Mouse (Mus musculus) gastrocnemius, postnatal 4 days (tissue): ENCODE measurements around the gene Haus2. TPM values are rescaled to one million over a fixed set of nuclear protein-coding genes. Genes with fewer than 3 reads are reported as not detected.

ENCODE experiments used
- DNase-seq, 2 experiments: peaks; one replicate each; pipeline ENCODE4 v3.0.0; 2021 to 2022; ENCODE audit warnings: low spot score in 2 of 2, mixed read lengths in 2 of 2
- total RNA-seq, 2 experiments: library from RNA; stranded (reverse); gene quantifications; 2 replicates each; pipeline ENCODE4 v1.2.3; 2021

Gene Haus2
- total RNA-seq, 2 experiments from 2014 or later: 10.9 to 11.0 TPM

DNA sequence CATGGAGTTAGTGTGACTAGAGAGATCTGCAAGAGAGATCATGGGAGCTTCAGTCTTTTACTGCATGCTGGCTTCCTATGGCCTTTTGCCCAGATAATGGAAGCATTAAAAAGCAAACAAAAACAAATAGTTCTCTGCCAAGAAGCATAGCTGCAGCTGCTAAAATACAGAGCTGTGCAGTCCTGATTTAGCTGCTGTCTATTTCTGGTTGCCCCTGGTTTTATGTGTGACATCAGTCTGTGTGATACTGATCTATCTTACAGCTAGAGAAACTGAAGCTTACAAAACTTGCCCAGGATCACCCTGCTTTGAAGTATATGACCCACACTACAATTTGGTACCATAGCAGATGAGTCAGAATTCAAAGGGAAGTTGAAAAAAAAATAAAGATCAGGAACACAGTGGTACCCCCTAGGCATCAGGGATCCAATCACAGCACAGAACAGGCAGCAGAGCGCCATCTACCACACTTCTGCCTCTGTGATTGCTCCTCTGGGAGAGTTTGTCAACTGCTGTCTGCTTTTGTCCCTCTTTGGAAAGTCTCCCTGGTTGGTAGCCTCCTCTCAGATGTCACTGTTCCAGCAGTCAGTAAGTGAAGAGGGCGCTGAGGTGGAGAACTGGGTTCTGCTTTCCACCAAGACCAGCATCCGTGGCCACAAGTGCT, 54.4 kb downstream of the Haus2 start:
- no peak for DNase-seq

DNA sequence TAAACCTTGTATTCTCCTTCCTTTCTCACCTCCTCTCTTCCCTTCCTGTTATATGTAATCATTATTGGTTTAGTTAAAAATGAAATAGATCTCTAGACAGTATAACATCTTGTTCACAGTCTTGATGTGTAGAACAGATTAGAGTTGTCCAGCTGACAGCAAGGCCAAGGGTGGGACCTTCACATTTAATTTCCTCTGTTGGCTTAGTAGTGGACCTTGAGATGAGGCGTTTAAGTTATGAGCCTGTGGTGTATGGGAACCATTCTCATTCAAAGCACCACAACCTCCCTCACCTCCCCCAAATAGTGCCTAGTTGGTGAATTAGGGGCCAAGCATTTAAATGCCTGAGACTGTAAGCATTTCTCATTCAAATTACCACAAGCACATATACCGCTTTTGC, 58.3 kb downstream of the Haus2 start:
- no peak for DNase-seq

DNA sequence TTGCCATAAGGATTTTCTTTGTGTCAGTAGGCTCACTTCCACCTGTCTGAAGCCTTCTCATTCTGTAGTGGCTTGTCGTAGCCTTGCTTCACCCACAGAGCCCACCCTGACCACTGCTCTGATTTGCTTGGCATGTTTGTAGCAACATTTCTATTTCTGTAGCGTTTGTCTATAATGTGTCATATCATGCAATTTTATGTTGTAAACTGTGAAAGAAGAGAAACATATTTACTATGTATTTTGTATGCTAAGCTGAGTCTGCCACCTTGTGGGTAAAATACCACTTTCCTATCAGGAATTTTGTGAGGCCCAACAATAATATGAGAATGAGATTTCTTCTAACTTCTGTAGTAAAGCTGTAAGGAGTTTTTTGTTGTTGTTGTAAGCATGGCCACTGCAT, 61.1 kb downstream of the Haus2 start:
- DNase-seq: no peak

Other genes starting within 250 kb of the Haus2 start
- gene Ganc, start 205.5 kb upstream of the Haus2 start, total RNA-seq: 10 to 100 TPM; 19.9 to 22.1 TPM
- 10 to 100 TPM; 31.8 to 38.7 TPM for gene Tmem87a, start 205.3 kb upstream of the Haus2 start, total RNA-seq
- 10 to 100 TPM; 79.3 to 83.4 TPM for gene Capn3, start 153.4 kb upstream of the Haus2 start, total RNA-seq
- 100 to 1,000 TPM; 170 to 171 TPM for gene Zfp106, start 45.5 kb upstream of the Haus2 start, total RNA-seq
- 10 to 100 TPM; 52.0 to 64.4 TPM for gene Snap23, start 41.7 kb upstream of the Haus2 start, total RNA-seq
- gene Lrrc57, start 137 bp downstream of the Haus2 start, total RNA-seq: 10 to 100 TPM; 11.5 to 13.9 TPM
- gene Stard9, start 19.7 kb downstream of the Haus2 start, total RNA-seq: 10 to 100 TPM; 25.6 to 30.7 TPM
- 10 to 100 TPM; 11.0 to 13.1 TPM for gene Cdan1, start 240.7 kb downstream of the Haus2 start, total RNA-seq
- gene Ttbk2, start 241.2 kb downstream of the Haus2 start, total RNA-seq: 10 to 100 TPM; 17.1 to 17.4 TPM